Mouse (Mus musculus) splenic B cell, adult 2 months (primary cell): ENCODE data around the gene Hoxa4.

Experiments
- DNase-seq: peaks from one replicate; pipeline ENCODE4 v3.0.0-alpha.2; 2011; ENCODE audit warnings: low read depth, low spot score
- H3K27me3 ChIP-seq: 2 replicates; pipeline ENCODE4 v1.6.1; 2012; ENCODE audit warnings: mild to moderate bottlenecking, low read length, moderate library complexity, mixed read lengths; ENCODE audit not compliant: control insufficient read depth, poor library complexity, insufficient read depth, severe bottlenecking
- H3K36me3 ChIP-seq: 2 replicates; pipeline ENCODE4 v1.6.1; 2012; ENCODE audit warnings: mild to moderate bottlenecking, low read length, moderate library complexity, mixed read lengths; ENCODE audit not compliant: control insufficient read depth, poor library complexity, insufficient read depth, severe bottlenecking

Gene Hoxa4

DNA sequence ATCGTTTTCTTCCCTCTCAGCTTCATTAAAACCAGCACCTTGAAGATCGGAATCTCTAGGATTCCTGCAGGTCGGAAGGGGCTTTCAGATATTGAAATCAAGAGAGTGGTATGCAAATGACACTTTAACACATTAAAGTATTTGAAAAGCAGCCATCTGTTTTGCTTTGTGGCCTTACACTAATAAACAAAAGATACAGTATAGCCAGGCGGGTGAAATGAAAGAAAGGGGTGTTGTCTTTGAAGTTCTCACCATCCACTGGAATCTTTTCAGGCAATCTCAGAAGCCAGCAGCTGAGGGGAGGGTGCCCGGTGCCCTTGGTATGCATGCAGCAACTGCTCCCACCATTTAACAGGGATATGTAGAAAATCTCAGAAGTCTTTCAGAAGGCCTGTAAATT, 37.5 kb downstream of the Hoxa4 start:
- no peak for DNase-seq

GRCm38 (mm10) chr6:52153270-52153669, 38.3 kb downstream of the Hoxa4 start:
- DNase-seq, result no peak
- H3K27me3 ChIP-seq, result peaks cover 3% of the 10 kb centered on the region; the same call in 1 of the 2 replicates
- H3K36me3 ChIP-seq, result no peaks in the 10 kb centered on the region

More for the DNA sequence above, 37.5 kb downstream of the Hoxa4 start:
- H3K27me3 ChIP-seq, result peaks cover 3% of the 10 kb centered on the region; the same call in 1 of the 2 replicates
- no peaks in the 10 kb centered on the region for H3K36me3 ChIP-seq

DNA sequence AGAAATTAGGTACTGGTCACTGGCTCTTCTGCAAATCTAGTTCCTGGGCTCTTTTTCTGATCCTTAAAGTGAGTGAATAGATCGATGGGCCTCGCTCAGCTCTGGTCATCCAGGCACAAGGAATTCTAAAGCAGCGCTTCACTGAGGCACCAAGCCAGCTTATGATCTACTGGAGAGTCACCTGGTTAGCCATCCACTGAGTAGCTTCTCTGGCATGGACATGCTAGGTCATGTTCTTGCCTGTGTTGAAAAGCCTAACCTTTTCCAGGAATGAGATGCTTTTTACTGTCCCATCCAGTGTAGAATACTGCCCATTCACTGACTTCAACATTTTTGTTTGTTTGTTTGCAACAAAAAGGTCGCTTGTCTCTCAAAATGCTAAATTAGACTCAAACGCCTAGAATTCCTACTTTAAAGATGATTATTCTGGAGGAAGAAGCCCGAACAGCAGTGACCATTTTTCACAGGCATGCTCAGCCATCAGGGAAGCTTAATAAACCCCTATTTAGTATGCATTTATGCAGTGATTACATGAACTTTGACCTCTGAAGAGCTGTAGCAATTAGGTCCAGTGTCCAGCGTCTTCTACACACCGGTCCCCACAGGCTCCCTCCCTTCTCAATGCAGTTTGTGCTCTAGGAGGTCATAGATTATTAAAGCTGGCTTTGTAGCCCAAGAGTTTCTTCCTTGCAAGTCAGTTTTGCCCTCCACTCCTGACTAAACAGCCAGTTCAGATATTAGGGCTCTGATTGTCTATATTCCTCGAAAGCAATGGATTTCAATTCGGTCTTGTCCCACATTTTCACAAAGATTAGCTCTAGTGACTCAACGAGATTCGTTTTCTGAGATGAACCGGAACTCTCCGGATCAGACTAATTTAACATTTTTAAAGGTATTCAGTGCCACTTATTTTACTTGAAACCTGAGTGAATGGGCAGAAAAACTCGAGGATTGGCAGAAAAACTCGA, 39.0 kb downstream of the Hoxa4 start:
- no peaks in the 10 kb centered on the region for H3K36me3 ChIP-seq
- DNase-seq, result no peak
- peaks cover 1% of the 10 kb centered on the region; the same call in 1 of the 2 replicates for H3K27me3 ChIP-seq

GRCm38 (mm10) chr6:52151571-52151970, 40.0 kb downstream of the Hoxa4 start:
- Histone ChIP-seq H3K27me3 (peaks cover 1% of the 10 kb centered on the region; the same call in 1 of the 2 replicates), H3K36me3 (no peaks in the 10 kb centered on the region)
- DNase-seq, result no peak

DNA sequence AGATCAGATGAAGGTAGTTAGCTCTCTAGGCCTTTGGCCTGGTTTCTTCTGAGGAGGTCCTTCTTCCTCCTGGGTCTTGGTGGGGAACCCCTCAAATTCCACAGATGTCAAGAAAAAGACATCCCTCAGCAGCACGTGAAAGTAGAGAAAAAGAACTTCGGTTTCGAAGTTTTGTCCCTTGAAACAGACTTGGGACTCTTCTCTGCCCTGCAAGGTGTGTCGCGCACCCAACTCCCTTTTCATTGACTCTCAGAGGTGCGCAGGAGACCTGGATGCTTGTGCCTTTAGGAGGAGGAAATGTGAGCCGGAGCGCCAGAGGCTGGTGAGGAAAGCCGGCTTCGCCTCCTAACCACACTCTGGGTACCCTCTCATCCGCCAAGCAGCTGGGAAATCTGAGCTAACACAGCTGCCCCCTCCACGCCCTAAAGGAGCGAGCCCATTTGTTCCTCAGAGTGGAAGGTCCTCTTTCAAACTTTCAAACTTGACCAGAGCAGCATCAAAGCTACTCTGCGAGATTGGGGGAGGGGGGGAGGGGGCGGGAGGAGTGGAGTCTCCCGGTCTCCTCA, 41.1 kb downstream of the Hoxa4 start:
- DNase-seq, result no peak
- Histone ChIP-seq H3K27me3 (peaks cover 1% of the 10 kb centered on the region; the same call in 1 of the 2 replicates), H3K36me3 (no peaks in the 10 kb centered on the region)
